8 mouse cellular contexts compared by ENCODE assay signal in the genomic region with DNA sequence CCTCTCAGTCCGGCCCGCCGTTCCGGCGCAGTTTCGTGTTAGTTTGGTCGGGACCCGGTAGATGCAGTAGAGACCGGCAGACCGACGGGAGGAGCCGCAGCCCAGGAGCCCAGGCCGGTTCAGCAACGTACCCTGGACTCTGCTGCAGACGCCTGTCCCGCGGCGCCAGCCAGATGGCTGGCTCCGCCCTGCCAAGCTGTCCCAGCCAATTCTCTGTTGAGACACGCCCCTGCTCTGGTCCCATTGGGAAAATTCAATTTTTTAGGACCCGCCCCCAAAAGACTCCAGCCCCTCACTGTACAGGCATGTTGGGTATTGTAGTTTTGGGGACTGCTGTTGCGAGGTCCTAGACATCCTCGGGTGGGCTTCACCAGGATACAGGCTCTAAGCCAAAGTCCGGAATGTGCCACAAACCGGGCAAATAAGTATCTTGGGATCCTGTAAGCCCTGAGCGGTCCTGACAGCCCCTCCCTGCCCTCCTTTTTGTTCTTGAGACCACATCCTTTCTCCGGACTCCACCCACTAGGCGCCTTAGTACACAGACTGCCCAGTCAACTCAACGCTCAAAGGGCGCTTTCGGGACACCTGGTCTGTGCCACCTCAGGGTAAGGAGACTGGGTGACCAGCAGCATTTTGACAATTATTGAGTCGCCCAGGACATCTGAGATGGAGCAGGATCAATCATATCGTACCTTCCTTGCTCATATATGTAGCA. TPM values are rescaled to one million over a fixed set of nuclear protein-coding genes. Genes with fewer than 3 reads are reported as not detected.
DNase-seq lines count a peak whose midpoint lies in the region; ATAC-seq lines count a peak whose summit lies in the region.

No protein-coding gene starts in this region.

- ATAC-seq in hindbrain, embryonic 16.5 days, result peak; percentile 95

- H3K4me1 ChIP-seq in hindbrain, embryonic 16.5 days (ENCODE audit: control insufficient read depth, insufficient read depth, low read depth, low read length), result peaks cover 13% of the 10 kb centered on the region

- DNase-seq in T-cell, adult 2 months (ENCODE audit: low spot score), result peak; percentile 51
- peak; percentile 83 to 86 for DNase-seq in cerebellum, postnatal 36 days
- peak; percentile 85 to 91 for DNase-seq in frontal cortex, postnatal 36 days (ENCODE audit: low spot score in 2 of 2)
- DNase-seq in left cerebral cortex, adult 18-20 months (ENCODE audit: low spot score in 2 of 2), result peak; percentile 76 to 87
- peak; percentile 92 for DNase-seq in right cerebral cortex, adult 18-20 months
- DNase-seq in urinary bladder, postnatal 10 days (ENCODE audit: low spot score), result peak; percentile 79

- H3K9me3 ChIP-seq in hindbrain, embryonic 16.5 days (ENCODE audit: control insufficient read depth, low read length), result no peaks in the 10 kb centered on the region

- WGBS in hindbrain, embryonic 16.5 days, result 4% methylated on average over 33 of the region's 33 CpGs
- 3% methylated on average over 33 of the region's 33 CpGs for WGBS in macrophage (ENCODE audit: missing documents)

- no peak overlapping the region for H3K27ac ChIP-seq in hindbrain, embryonic 16.5 days (ENCODE audit: low read depth, low read length)
- no peak overlapping the region for H3K27ac ChIP-seq in macrophage

- peak overlapping the region; percentile 66 for H3K9ac ChIP-seq in hindbrain, embryonic 16.5 days (ENCODE audit: low read depth, low read length)

- H3K27me3 ChIP-seq in hindbrain, embryonic 16.5 days (replicated peaks; ENCODE audit: control insufficient read depth, insufficient read depth, low read length), result no peaks in the 10 kb centered on the region

- no peaks in the 10 kb centered on the region for H3K79me2 ChIP-seq in macrophage (ENCODE audit: inconsistent target)

- H3K4me3 ChIP-seq in hindbrain, embryonic 16.5 days (ENCODE audit: low read length), result peak overlapping the region; percentile 60
- peak overlapping the region; percentile 53 for H3K4me3 ChIP-seq in macrophage (ENCODE audit: inconsistent target)

- H3K36me3 ChIP-seq in hindbrain, embryonic 16.5 days (ENCODE audit: control insufficient read depth, insufficient read depth, low read length), result no peaks in the 10 kb centered on the region
- no peaks in the 10 kb centered on the region for H3K36me3 ChIP-seq in macrophage (ENCODE audit: inconsistent target)

- H3K4me2 ChIP-seq in hindbrain, embryonic 16.5 days (ENCODE audit: low read length), result peak overlapping the region; percentile 76

RNA-seq across cellular contexts. Expression of a gene that starts 1.1 kb away (rescaled TPM):
- 15.2 and 21.8 TPM in 2 replicates for polyA plus RNA-seq in hindbrain, embryonic 16.5 days (2015; fragmentation: Nextera tagmentation; extraction: Ambion mirVana)
- total RNA-seq in left cerebral cortex, adult 18-20 months (2021), result 1 to 10 TPM; 6.0 to 6.5 TPM
- 10 to 100 TPM in 1 of 26 experiments, 1 to 10 TPM in 21, under 1 TPM in 3, not detected in 1; 0.51 to 11.1 (median 3.9) TPM for total RNA-seq in macrophage (2018; cell fraction: chromatin; rRNA removed)
- 1 to 10 TPM in 15 of 26 experiments, under 1 TPM in 11; 0.48 to 2.0 (median 1.0) TPM for total RNA-seq in macrophage (2018; cell fraction: cytosol; rRNA removed)
- total RNA-seq in macrophage (2018; cell fraction: nucleus; rRNA removed), result 1 to 10 TPM in 16 of 26 experiments, under 1 TPM in 10; 0.34 to 3.9 (median 1.6) TPM
- 0.61 to 1.7 TPM (median 1.2 TPM) in 3 replicates for polyA plus RNA-seq in macrophage (2018)

RNA-seq across cellular contexts. Expression of a gene that starts 24.8 kb away (rescaled TPM):
- polyA plus RNA-seq in hindbrain, embryonic 16.5 days (2015; fragmentation: Nextera tagmentation; extraction: Ambion mirVana), result 176 and 225 TPM in 2 replicates
- 100 to 1,000 TPM; 137 to 148 TPM for total RNA-seq in left cerebral cortex, adult 18-20 months (2021)
- total RNA-seq in macrophage (2018; cell fraction: chromatin; rRNA removed), result 10 to 100 TPM in 3 of 26 experiments, 1 to 10 TPM in 22, under 1 TPM in 1; 0.66 to 34.8 (median 4.2) TPM
- 10 to 100 TPM; 25.2 to 44.2 (median 33.8) TPM for total RNA-seq in macrophage (2018; cell fraction: cytosol; rRNA removed)
- 10 to 100 TPM in 8 of 26 experiments, 1 to 10 TPM in 18; 3.2 to 17.6 (median 8.4) TPM for total RNA-seq in macrophage (2018; cell fraction: nucleus; rRNA removed)
- 28.1 to 36.0 TPM (median 29.1 TPM) in 3 replicates for polyA plus RNA-seq in macrophage (2018)

RNA-seq across cellular contexts. Expression of a gene that starts 34.6 kb away (rescaled TPM):
- 12.5 and 13.9 TPM in 2 replicates for polyA plus RNA-seq in hindbrain, embryonic 16.5 days (2015; fragmentation: Nextera tagmentation; extraction: Ambion mirVana)
- 10 to 100 TPM; 51.9 to 53.4 TPM for total RNA-seq in left cerebral cortex, adult 18-20 months (2021)
- 10 to 100 TPM in 13 of 26 experiments, 1 to 10 TPM in 11, under 1 TPM in 2; 0.29 to 17.0 (median 9.9) TPM for total RNA-seq in macrophage (2018; cell fraction: chromatin; rRNA removed)
- 1 to 10 TPM; 2.2 to 5.5 (median 4.2) TPM for total RNA-seq in macrophage (2018; cell fraction: cytosol; rRNA removed)
- total RNA-seq in macrophage (2018; cell fraction: nucleus; rRNA removed), result 10 to 100 TPM in 7 of 26 experiments, 1 to 10 TPM in 18, under 1 TPM in 1; 0.89 to 13.8 (median 7.2) TPM
- polyA plus RNA-seq in macrophage (2018), result 2.0 to 6.6 TPM (median 3.0 TPM) in 3 replicates

RNA-seq across cellular contexts. Expression of a gene that starts 51.2 kb away (rescaled TPM):
- polyA plus RNA-seq in hindbrain, embryonic 16.5 days (2015; fragmentation: Nextera tagmentation; extraction: Ambion mirVana), result 4.0 and 9.2 TPM in 2 replicates
- 1 to 10 TPM; 2.7 to 3.4 TPM for total RNA-seq in left cerebral cortex, adult 18-20 months (2021)
- 1 to 10 TPM in 1 of 26 experiments, under 1 TPM in 23, not detected in 2; 0.22 to 1.2 (median 0.48) TPM for total RNA-seq in macrophage (2018; cell fraction: chromatin; rRNA removed)
- under 1 TPM in 4 of 26 experiments, not detected in 22; 0.06 to 0.07 (median 0.07) TPM for total RNA-seq in macrophage (2018; cell fraction: cytosol; rRNA removed)
- under 1 TPM in 17 of 26 experiments, not detected in 9; 0.17 to 0.71 (median 0.39) TPM for total RNA-seq in macrophage (2018; cell fraction: nucleus; rRNA removed)
- polyA plus RNA-seq in macrophage (2018), result not detected in 3 replicates
